Mouse (Mus musculus) frontal cortex, postnatal 25 days (tissue): ENCODE measurements around the gene Bach2.

Experiments used
- DNase-seq, 2 experiments: peaks; one replicate each; pipeline ENCODE4 v3.0.0; 2022; ENCODE audit warnings: low spot score in 2 of 2

Gene Bach2

GRCm38 (mm10) chr4:32250333-32251004, 11.9 kb downstream of the Bach2 start:
- DNase-seq, result no peak

DNA sequence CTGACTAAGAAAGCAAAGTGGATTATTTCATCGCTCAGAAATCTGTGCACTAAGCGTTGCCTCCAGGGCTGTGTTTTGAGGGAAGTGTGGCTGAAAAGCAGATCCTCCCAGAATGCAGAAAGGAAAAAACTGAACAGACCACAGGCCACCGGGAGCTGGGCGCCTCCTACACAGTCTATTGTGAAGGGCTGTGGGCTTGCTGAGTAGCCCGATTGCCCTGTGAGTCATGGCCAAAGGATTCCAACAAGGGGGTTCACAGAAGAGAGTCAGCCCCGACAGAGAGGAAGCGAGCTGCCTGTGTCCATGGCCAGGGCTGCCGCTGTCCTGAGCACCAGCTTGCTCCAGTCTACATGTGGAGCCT, 12.4 kb downstream of the Bach2 start:
- DNase-seq, result no peak

DNA sequence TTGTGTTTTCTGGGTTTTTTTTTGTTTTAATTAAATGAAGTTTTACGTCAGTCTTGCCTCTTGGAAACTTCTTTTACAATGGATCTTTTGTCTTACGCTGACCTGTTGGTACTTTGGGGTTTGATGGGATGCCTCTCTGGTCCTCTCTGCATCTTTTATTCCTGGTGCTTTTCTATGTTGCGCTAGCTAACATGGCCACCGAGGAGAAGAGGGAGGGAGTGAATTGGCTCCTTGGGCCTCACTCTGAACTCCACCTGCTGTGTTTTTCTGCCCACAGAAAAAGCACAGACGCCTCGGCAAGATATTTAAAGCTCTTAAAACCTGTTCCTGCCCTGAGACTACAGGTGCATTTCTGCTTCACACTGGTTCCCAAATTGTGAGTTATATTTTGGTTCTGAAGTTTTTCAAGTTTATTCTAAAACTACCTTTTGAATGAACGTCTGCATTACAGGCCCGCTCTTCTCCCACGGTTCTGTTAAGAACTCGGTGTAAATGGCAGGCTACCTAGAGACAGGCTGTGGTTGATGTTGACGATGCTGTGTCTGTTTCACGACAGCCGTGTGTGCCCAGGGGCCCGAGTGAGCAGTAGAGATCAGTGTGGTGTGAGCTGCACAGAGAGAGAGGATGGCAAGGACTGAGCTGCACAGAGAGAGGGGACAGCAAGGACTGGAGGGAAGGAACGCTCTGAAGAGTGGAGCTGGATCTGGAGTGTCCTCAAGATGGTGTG, 13.5 kb downstream of the Bach2 start:
- DNase-seq, result no peak

DNA sequence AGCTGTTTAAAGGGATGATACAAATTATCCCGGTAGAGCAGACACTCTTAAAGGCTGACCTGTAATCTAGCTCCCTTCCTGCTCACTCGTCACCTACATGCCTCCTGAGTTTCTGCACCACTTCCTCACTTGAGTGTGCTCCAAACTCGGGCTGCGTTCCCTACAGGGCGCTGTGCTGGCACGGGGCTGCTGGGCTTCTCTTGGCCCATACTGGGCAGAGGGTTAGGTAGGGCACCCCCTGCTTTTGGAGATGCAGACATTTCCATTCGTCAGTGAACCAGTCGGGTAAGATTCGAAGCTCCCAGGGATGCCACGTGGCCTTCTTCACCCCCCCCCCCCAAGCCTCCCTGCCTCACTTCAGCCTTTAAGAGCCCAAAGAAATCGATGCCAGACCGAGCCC, 19.1 kb downstream of the Bach2 start:
- DNase-seq, result no peak

DNA sequence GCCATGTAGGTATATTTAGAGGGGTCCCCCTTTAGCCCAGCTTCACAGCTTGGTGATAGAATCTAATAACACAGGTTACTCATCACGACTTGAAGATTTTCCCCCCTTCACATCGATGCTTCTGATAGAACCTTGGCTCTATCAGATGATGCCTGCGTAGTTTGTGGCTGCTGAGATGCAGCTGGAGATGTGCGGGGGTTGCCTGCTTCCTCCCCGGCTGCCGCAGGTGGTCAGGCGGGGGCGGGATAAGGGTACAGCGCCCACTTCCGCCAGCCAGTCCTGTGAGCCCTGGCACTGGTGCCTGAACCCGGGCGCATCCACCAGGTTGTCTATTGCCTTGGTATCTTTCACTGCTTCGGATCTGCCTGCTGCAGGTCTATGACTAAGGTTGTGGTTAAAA, 19.5 kb downstream of the Bach2 start:
- no peak for DNase-seq

DNA sequence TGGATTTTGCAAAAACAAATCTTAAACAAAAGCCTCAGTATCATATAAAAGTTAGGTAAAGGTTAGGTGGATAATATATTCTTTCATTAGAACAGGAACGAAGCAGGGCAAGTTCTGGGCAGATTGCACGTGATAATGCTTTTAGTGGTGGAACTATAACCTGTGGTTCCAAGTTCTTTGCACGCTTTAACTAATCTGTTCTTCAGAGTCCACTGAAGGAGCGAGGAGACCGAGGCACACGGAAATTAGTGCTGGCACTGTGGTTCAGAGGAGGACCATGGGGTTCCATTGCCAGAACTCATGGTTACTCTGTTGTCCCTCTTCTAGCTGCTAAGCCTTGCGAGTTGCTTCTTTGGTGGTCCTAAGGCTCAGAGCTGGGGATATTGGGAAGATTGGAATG, 20.0 kb downstream of the Bach2 start:
- no peak for DNase-seq

DNA sequence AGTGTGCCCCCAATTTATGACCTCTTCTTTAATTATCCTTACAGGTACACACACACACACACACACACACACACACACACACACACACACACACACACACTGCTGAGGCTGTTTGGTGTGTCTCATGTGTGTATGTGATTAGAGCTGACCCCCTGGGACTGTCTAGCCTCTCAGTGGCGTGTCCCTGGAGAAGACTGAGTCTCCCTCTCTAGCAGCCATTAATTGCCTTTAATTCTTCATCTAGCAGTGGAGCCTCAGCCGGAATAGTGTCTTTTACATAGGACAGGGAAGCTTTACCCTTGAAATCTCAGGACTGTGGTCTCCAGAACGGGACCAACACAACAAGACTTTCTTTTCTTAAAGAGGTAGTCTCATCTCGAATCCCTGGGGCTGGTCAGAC, 22.3 kb downstream of the Bach2 start:
- no peak for DNase-seq

- no peak for DNase-seq
Observed at GRCm38 (mm10) chr4:32262825-32263684, 24.5 kb downstream of the Bach2 start.

DNA sequence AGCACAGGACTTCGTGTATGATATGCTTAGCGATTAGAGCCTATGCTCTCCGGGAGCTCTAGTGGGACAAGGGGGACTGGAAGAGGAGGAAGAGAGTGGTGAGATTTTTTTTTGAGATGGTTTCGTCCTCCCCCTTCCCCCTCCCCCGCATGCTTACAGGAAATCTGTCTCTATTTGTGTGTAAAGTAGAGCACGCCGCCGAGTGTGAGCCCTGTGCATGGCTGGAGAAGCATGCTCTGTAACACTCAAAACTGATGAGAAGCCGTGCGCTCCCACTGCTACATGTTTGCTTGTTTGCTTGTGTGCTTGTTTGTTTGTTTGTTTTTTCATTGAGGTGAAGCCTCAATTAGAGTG, 25.1 kb downstream of the Bach2 start:
- no peak for DNase-seq

GRCm38 (mm10) chr4:32264892-32265291, 26.3 kb downstream of the Bach2 start:
- no peak for DNase-seq

GRCm38 (mm10) chr4:32266731-32267130, 28.1 kb downstream of the Bach2 start:
- DNase-seq, result no peak

GRCm38 (mm10) chr4:32268042-32268441, 29.4 kb downstream of the Bach2 start:
- DNase-seq, result no peak

DNA sequence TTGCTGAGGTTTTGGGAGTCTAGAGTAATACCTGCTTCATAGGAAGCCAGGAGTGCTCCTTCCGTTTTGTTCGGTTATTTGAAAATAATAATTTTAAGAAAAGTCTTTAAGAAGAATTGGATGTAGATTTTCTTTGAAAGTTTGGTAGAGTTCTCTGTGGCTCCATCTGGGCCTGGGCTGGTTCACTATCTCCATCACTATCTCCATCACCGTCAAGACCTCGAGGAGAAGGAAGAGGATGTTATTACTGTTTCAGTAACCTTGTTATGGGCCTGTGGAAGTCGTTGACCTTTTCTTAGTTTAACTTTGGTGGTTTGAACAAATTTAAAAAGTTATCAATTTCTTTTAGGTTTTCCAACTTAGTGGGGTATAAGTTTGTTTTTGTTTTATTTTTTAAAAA, 33.8 kb downstream of the Bach2 start:
- no peak for DNase-seq

DNA sequence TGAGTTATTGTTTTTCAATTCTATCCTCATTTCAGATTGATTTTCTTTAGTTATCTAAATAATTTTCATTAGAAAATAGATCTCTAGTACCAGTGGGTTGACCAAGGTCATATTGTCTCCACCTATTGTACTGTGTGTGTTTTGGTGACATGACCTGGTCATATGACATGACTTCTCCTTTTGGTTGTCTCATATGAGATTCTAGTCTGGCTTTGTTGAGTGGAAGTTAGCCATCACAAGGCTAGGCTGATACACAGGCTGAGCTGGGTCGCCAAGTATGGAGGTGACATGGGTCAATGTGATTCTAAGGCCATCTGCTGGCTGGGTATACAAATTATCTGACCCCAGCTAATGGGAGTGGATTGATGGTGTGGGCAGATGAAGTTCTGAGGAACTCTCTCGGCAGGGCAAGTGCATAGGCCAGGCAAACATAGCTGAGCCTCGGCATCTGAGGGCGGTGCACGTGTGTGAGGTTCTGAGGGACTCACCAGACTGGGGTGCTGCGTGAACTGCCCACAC, 36.2 kb downstream of the Bach2 start:
- DNase-seq, result no peak

DNA sequence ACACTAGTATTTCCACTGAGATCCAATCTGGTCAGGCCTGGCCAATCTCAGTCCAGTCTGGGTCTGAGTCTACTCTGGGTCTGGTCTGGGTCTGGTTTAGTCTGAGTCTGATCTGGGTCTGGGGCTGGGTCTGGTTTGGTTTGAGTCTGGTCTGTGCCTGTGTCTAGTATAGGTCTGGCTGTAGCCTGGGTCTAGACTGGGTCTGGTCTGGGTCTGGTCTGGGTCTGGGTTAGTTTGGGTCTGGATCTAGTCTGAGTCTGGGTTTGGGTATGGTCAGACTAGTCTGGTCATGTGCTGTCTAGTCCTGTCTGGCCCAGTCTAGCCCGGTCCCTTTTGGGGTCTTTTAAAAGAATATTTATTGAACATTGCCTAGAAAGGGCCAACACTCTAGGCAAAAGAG, 41.2 kb downstream of the Bach2 start:
- DNase-seq, result no peak

DNA sequence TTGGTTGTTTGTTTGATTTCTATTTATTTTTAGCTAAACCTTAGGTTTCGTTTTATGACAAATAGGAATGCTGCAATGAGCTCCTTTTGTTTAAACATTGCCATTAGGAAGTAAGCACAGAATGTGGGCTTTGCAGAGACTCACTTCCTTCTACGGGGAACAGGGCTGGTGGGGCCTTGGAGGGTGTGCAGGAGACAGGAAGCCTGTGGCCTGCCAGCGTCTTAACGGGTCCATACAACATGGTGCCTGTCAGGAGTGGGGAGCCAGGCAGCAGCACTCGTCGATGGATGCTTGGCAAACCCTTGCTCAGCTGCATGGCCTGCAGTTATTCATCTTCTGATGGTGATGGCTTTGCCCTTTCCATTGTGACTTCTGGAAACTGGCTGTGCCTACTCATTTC, 41.8 kb downstream of the Bach2 start:
- DNase-seq, result no peak

DNA sequence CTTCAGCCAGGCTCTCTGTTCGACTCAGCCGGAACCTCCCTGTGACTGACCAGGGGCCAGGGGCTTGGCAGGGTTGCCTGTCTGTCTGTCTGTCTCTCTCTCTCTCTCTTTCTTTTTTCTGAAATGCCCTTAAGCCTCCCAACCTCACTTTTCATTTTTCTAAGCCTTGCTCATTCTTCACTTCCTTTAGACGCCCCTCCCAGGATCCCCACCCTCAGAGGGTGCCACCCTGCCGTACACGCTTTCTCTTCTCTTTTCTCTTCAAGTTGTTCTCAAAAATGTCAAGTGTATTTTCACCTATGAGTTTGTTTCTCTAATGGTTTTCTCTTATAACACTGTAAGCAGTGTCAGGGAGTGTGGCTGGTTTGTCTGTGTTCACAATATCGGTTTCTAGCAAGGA, 42.7 kb downstream of the Bach2 start:
- DNase-seq, result no peak

DNA sequence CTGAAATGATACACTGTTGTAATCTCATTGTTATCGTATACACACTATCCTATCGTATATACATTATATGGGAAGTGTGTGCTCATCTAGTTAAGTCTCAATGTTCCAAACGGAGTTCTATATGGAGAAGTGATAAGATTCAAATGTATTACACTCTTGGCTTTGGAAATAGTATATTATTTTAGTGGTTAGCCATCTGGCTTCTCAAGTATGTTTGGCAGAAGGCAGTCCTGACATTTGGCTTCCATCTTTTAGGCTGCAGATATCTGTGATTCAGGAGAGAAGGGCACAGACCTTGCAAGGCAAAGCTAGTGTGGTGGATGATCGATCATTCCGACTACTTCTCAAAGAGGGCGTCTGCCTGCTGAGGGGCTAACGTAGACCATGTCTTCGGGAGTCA, 47.8 kb downstream of the Bach2 start:
- no peak for DNase-seq

DNA sequence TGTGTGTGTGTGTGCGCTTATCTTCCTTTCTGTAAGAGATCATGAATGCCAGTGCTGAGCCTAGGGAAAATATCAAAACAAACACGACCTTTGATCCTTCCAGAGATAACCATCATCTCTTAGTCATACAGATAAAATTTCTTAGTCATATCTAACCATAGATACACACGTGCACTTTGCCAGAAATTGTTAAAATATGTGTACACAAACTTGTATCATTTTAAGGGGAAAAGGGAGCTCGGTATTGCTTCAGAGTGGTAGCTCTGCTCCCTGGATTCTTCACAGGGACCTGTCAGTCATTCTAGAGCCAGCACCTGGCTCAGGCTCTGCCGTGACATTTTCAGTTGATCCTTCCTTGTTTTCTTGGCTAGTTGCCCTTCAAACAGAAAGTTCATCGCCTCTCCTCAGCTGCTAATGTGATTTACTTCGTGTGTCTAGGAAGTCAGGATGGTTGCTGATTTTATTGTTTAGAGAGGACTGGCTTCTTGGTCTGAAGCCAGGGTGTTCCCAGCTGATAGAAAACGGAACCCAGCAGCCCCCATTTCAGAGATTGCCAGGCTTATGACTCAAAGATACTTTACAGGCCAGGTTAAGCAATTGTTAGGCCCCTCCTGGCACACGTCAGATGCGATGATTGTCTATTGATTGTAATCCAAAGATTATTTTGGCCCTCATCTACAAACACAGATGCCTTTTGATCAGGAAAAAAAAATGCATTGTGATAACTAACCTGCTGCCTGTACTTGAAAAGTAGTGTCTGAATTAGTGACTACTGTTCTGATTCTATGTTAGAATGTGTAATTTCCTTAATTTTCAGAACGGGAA, 49.6 kb downstream of the Bach2 start:
- no peak for DNase-seq

DNA sequence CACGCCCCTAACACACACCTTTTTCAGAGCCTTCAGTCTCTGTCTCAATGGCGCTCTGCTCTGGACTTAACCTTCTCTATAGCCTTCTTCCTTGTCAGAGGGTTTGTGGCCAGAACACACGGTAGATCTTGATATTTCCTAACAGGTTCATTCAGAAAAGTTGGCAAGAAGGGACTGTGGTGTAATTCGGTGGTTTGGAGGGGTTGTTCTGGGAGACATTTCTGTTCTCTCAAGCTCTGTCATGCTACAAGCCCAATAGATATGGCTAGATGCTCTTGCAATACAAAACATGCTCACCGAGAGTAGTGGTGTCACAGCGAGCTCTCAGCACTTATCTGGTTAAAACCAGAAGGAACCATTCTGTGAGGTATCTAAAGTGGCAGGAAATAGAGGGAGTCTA, 51.2 kb downstream of the Bach2 start:
- no peak for DNase-seq

DNA sequence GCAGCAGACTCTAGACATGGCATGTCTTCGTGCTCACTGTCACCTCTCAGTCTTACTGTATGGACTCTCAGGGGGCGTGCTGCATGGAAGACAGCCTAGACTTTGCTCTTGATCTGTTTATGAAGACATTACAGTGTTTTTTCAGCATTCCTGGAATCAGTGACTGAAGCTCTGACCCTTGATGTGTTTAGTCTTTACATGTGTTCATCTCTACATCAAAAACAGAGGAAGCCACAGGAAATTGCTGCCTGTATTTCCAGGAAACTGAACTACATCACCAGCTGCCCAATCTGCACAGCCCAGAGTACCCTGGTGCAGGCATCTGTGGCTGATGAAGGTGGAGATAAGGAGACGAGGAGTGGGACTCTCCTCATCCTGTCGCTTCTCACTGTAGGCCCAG, 52.8 kb downstream of the Bach2 start:
- DNase-seq, result no peak
